Comparison of ENCODE assay signal across 40 mouse cellular contexts in genomic region chr11:70578962-70579361, GRCm38 (mm10). TPM values are rescaled to one million over a fixed set of nuclear protein-coding genes. Genes with fewer than 3 reads are reported as not detected.
A peak's percentile ranks its signal among the peaks of the same experiment; 100 is the strongest.
DNase-seq lines count a peak whose midpoint lies in the region; ATAC-seq and TF ChIP-seq lines count a peak whose summit lies in the region.
"Had no signal": no experiment of that assay in that cellular context is flagged by ENCODE, and none has a peak within 500 bp of the region (broad histone marks: within the 10 kb centered on the region; RNA-seq: fewer than 3 reads in every experiment).

No protein-coding gene starts in this region.

- no peak for TF ChIP-seq POLR2A in myocyte (IDR thresholded peaks at IDR 0.05; ENCODE audit: insufficient read length, low read depth)

- no peak overlapping the region for H3ac ChIP-seq in myocyte (ENCODE audit: control insufficient read depth, insufficient read length)

- TF ChIP-seq EP300 in stomach, postnatal 0 days (optimal IDR thresholded peaks at IDR 0.05) = no peak

- no peak for TF ChIP-seq CTCF in stomach, postnatal 0 days (IDR thresholded peaks at IDR 0.05; ENCODE audit: low read depth)

- no peaks in the 10 kb centered on the region for H3K36me3 ChIP-seq in midbrain, embryonic 11.5 days (ENCODE audit: control insufficient read depth, insufficient read depth, low read length)
- no peaks in the 10 kb centered on the region; the same call in 1 of the 2 replicates for H3K36me3 ChIP-seq in midbrain, embryonic 16.5 days (ENCODE audit: control insufficient read depth, insufficient read depth, low read length)
- H3K36me3 ChIP-seq in myocyte (ENCODE audit: control insufficient read depth, insufficient read depth) = no peaks in the 10 kb centered on the region
- no peaks in the 10 kb centered on the region for H3K36me3 ChIP-seq in stomach, postnatal 0 days (ENCODE audit: control insufficient read depth, insufficient read depth, low read length)
- no peaks in the 10 kb centered on the region for H3K36me3 ChIP-seq in forebrain, embryonic 14.5 days (ENCODE audit: control insufficient read depth, insufficient read depth, low read length)
- H3K36me3 ChIP-seq: hindbrain, embryonic 12.5 days; midbrain, embryonic 10.5 days had no signal

- peaks cover 3% of the 10 kb centered on the region for H3K4me1 ChIP-seq in midbrain, embryonic 11.5 days (ENCODE audit: control insufficient read depth, insufficient read depth, low read length)
- peaks cover 19% of the 10 kb centered on the region for H3K4me1 ChIP-seq in midbrain, embryonic 16.5 days (ENCODE audit: control insufficient read depth, insufficient read depth, low read length)
- peaks cover 7% of the 10 kb centered on the region for H3K4me1 ChIP-seq in stomach, postnatal 0 days (replicated peaks; ENCODE audit: control insufficient read depth, insufficient read depth)
- H3K4me1 ChIP-seq in forebrain, embryonic 14.5 days (ENCODE audit: control insufficient read depth, insufficient read depth, low read length) = peaks cover 11% of the 10 kb centered on the region

- no peak overlapping the region for H3K27ac ChIP-seq in midbrain, embryonic 11.5 days (ENCODE audit: low read depth, low read length)
- no peak overlapping the region for H3K27ac ChIP-seq in midbrain, embryonic 16.5 days (ENCODE audit: low read length)
- peak overlapping the region; percentile 91 for H3K27ac ChIP-seq in stomach, postnatal 0 days (replicated peaks)
- no peak overlapping the region for H3K27ac ChIP-seq in forebrain, embryonic 14.5 days (ENCODE audit: low read depth, low read length)
- H3K27ac ChIP-seq: hindbrain, embryonic 12.5 days; kidney, postnatal 0 days had no signal

- no peaks in the 10 kb centered on the region for H3K27me3 ChIP-seq in midbrain, embryonic 11.5 days (ENCODE audit: control insufficient read depth, insufficient read depth, low read length)
- H3K27me3 ChIP-seq in midbrain, embryonic 16.5 days (ENCODE audit: control insufficient read depth, insufficient read depth, low read depth, low read length) = no peaks in the 10 kb centered on the region
- no peaks in the 10 kb centered on the region for H3K27me3 ChIP-seq in myocyte (ENCODE audit: control insufficient read depth, insufficient read depth, insufficient read length)
- no peaks in the 10 kb centered on the region for H3K27me3 ChIP-seq in stomach, postnatal 0 days (ENCODE audit: control insufficient read depth, insufficient read depth, low read length)
- no peaks in the 10 kb centered on the region for H3K27me3 ChIP-seq in forebrain, embryonic 14.5 days (replicated peaks; ENCODE audit: control insufficient read depth, insufficient read depth, low read length)
- H3K27me3 ChIP-seq: hindbrain, embryonic 12.5 days; liver, embryonic 13.5 days; Patski had no signal

- no peak overlapping the region for H3K9ac ChIP-seq in midbrain, embryonic 11.5 days (ENCODE audit: low read length)
- no peak overlapping the region for H3K9ac ChIP-seq in midbrain, embryonic 16.5 days (ENCODE audit: low read depth, low read length)
- H3K9ac ChIP-seq in stomach, postnatal 0 days (ENCODE audit: low read length) = 0 out of 2 replicates have a peak overlapping the region, but pooled peaks have one; percentile 38
- H3K9ac ChIP-seq in forebrain, embryonic 14.5 days (ENCODE audit: low read length) = no peak overlapping the region
- H3K9ac ChIP-seq: hindbrain, embryonic 12.5 days; liver, embryonic 13.5 days had no signal

- peaks cover 67% of the 10 kb centered on the region for H3K79me2 ChIP-seq in myocyte (ENCODE audit: control insufficient read depth, insufficient read depth)

- no peak overlapping the region for H3K4me3 ChIP-seq in midbrain, embryonic 11.5 days (ENCODE audit: low read depth, low read length)
- H3K4me3 ChIP-seq in midbrain, embryonic 16.5 days (ENCODE audit: low read depth, low read length) = no peak overlapping the region
- H3K4me3 ChIP-seq in myocyte = no peak overlapping the region
- H3K4me3 ChIP-seq in stomach, postnatal 0 days (ENCODE audit: low read depth, low read length) = no peak overlapping the region
- no peak overlapping the region for H3K4me3 ChIP-seq in forebrain, embryonic 14.5 days (ENCODE audit: low read depth, low read length)
- H3K4me3 ChIP-seq: erythroblast, embryonic 14.5 days; hindbrain, embryonic 12.5 days; liver, embryonic 13.5 days; midbrain, embryonic 10.5 days had no signal

- peak; percentile 84 for DNase-seq in heart, adult 11 months
- no peak for DNase-seq in heart, adult 9 months (ENCODE audit: low spot score in 2 of 2)
- DNase-seq in midbrain, embryonic 11.5 days (ENCODE audit: low spot score, missing footprints) = peak; percentile 60
- DNase-seq in stomach, postnatal 0 days (ENCODE audit: low spot score) = no peak
- DNase-seq in urinary bladder, adult 18-20 months (ENCODE audit: low spot score in 2 of 2) = no peak
- DNase-seq in forebrain, embryonic 14.5 days (ENCODE audit: low spot score) = no peak
- DNase-seq: adrenal gland, postnatal 25 days; cerebellum, adult 18-20 months; cerebellum, postnatal 25 days; forebrain, postnatal 0 days; gastrocnemius, postnatal 10 days; heart, postnatal 36 days; kidney, adult 8-10 months; layer of hippocampus, adult 9-11 months; liver, embryonic 13.5 days; lung, adult 18-20 months had no signal

- no peaks in the 10 kb centered on the region for H3K9me3 ChIP-seq in midbrain, embryonic 11.5 days (ENCODE audit: control insufficient read depth, low read length)
- no peaks in the 10 kb centered on the region for H3K9me3 ChIP-seq in midbrain, embryonic 16.5 days (replicated peaks; ENCODE audit: control insufficient read depth, low read length, poor library complexity, severe bottlenecking)
- no peaks in the 10 kb centered on the region for H3K9me3 ChIP-seq in stomach, postnatal 0 days (ENCODE audit: control insufficient read depth, low read length)
- no peaks in the 10 kb centered on the region for H3K9me3 ChIP-seq in forebrain, embryonic 14.5 days (replicated peaks; ENCODE audit: control insufficient read depth, low read length)
- H3K9me3 ChIP-seq: hindbrain, embryonic 12.5 days; liver, embryonic 13.5 days; midbrain, embryonic 10.5 days had no signal

- no peak overlapping the region for H3K4me2 ChIP-seq in midbrain, embryonic 11.5 days
- H3K4me2 ChIP-seq in midbrain, embryonic 16.5 days (ENCODE audit: low read length) = no peak overlapping the region
- H3K4me2 ChIP-seq in myocyte (ENCODE audit: low read depth) = peak overlapping the region; percentile 71
- no peak overlapping the region for H3K4me2 ChIP-seq in stomach, postnatal 0 days (replicated peaks; ENCODE audit: low read depth)
- no peak overlapping the region for H3K4me2 ChIP-seq in forebrain, embryonic 14.5 days (ENCODE audit: low read length)
- H3K4me2 ChIP-seq: heart, embryonic 11.5 days; hindbrain, embryonic 12.5 days; liver, embryonic 13.5 days had no signal

- no peak for ATAC-seq in midbrain, embryonic 11.5 days (ENCODE audit: low FRiP score)
- ATAC-seq in midbrain, embryonic 16.5 days = no peak
- ATAC-seq in stomach, postnatal 0 days (ENCODE audit: low FRiP score, low TSS enrichment) = peak; percentile 35; the same call in 1 of the 2 replicates
- ATAC-seq in forebrain, embryonic 14.5 days = no peak
- ATAC-seq: forebrain, postnatal 0 days; intestine, embryonic 16.5 days; lung, postnatal 0 days; Patski had no signal

- WGBS in midbrain, embryonic 11.5 days = 92% methylated on average over 6 of the region's 6 CpGs
- 91% methylated on average over 6 of the region's 6 CpGs for WGBS in midbrain, embryonic 16.5 days
- WGBS in stomach, postnatal 0 days = 65% methylated on average over 6 of the region's 6 CpGs
- WGBS in forebrain, embryonic 14.5 days = 93% methylated on average over 6 of the region's 6 CpGs

TF ChIP-seq in myocyte, 11 proteins besides CTCF, POLR2A, EP300 and RAD21 (continues in another document):
- TF ChIP-seq REST (IDR thresholded peaks at IDR 0.05; ENCODE audit: insufficient read depth, insufficient read length) (no peak), SRF (IDR thresholded peaks at IDR 0.05; ENCODE audit: control insufficient read depth, insufficient read length, low read depth) (no peak)

RNA-seq across cellular contexts. Expression of gene Mink1, which starts 16.3 kb away (rescaled TPM):
- polyA plus RNA-seq in midbrain, embryonic 11.5 days (2014; fragmentation: Nextera tagmentation; extraction: Ambion mirVana) = 12.3 and 12.9 TPM in 2 replicates
- polyA plus RNA-seq in midbrain, embryonic 16.5 days (2015; fragmentation: Nextera tagmentation; extraction: Ambion mirVana) = 16.7 and 18.2 TPM in 2 replicates
- 34.4 TPM for polyA plus RNA-seq in myocyte (2012; fragmentation: generic; extraction: Trizol)
- polyA plus RNA-seq in stomach, postnatal 0 days (2015; fragmentation: Nextera tagmentation; extraction: Ambion mirVana) = 8.5 and 10.2 TPM in 2 replicates
- polyA plus RNA-seq in forebrain, embryonic 14.5 days (2014; fragmentation: Nextera tagmentation; extraction: Ambion mirVana) = 10.4 and 13.6 TPM in 2 replicates

RNA-seq across cellular contexts. Expression of gene 4930544D05Rik, which starts 36.7 kb away (rescaled TPM):
- not detected in 2 replicates for polyA plus RNA-seq in midbrain, embryonic 11.5 days (2014; fragmentation: Nextera tagmentation; extraction: Ambion mirVana)
- polyA plus RNA-seq in midbrain, embryonic 16.5 days (2015; fragmentation: Nextera tagmentation; extraction: Ambion mirVana) = not detected in 2 replicates
- polyA plus RNA-seq in myocyte (2012; fragmentation: generic; extraction: Trizol) = 0.10 TPM
- not detected in 2 replicates for polyA plus RNA-seq in stomach, postnatal 0 days (2015; fragmentation: Nextera tagmentation; extraction: Ambion mirVana)
- polyA plus RNA-seq in forebrain, embryonic 14.5 days (2014; fragmentation: Nextera tagmentation; extraction: Ambion mirVana) = not detected in 2 replicates
- polyA plus RNA-seq: brain, embryonic 14.5 days; C2C12; embryonic facial prominence, embryonic 11.5 days; erythroblast, embryonic 14.5 days; forebrain, embryonic 11.5 days; forebrain, postnatal 0 days; heart, embryonic 11.5 days; heart, embryonic 16.5 days; hindbrain, embryonic 12.5 days; intestine, embryonic 16.5 days; kidney, postnatal 0 days; large intestine, adult 2 months; limb, embryonic 14.5 days; liver, embryonic 13.5 days; lung, postnatal 0 days; macrophage; midbrain, embryonic 10.5 days; midbrain, postnatal 0 days; neural tube, embryonic 14.5 days; Patski; small intestine, adult 2 months; thymus, postnatal 0 days; urinary bladder, adult 2 months had no signal

RNA-seq across cellular contexts. Expression of gene Pld2, which starts 39.1 kb away (rescaled TPM):
- polyA plus RNA-seq in midbrain, embryonic 11.5 days (2014; fragmentation: Nextera tagmentation; extraction: Ambion mirVana) = 3.5 and 4.0 TPM in 2 replicates
- polyA plus RNA-seq in midbrain, embryonic 16.5 days (2015; fragmentation: Nextera tagmentation; extraction: Ambion mirVana) = 17.9 and 19.6 TPM in 2 replicates
- polyA plus RNA-seq in myocyte (2012; fragmentation: generic; extraction: Trizol) = 10.2 TPM
- 16.2 and 17.7 TPM in 2 replicates for polyA plus RNA-seq in stomach, postnatal 0 days (2015; fragmentation: Nextera tagmentation; extraction: Ambion mirVana)
- polyA plus RNA-seq in forebrain, embryonic 14.5 days (2014; fragmentation: Nextera tagmentation; extraction: Ambion mirVana) = 4.8 and 5.8 TPM in 2 replicates

RNA-seq across cellular contexts. Expression of gene Chrne, which starts 40.1 kb away (rescaled TPM):
- polyA plus RNA-seq in midbrain, embryonic 11.5 days (2014; fragmentation: Nextera tagmentation; extraction: Ambion mirVana) = not detected in 2 replicates
- polyA plus RNA-seq in midbrain, embryonic 16.5 days (2015; fragmentation: Nextera tagmentation; extraction: Ambion mirVana) = not detected in 2 replicates
- polyA plus RNA-seq in myocyte (2012; fragmentation: generic; extraction: Trizol) = 5.3 TPM
- not detected in 2 replicates for polyA plus RNA-seq in stomach, postnatal 0 days (2015; fragmentation: Nextera tagmentation; extraction: Ambion mirVana)
- not detected in 2 replicates for polyA plus RNA-seq in forebrain, embryonic 14.5 days (2014; fragmentation: Nextera tagmentation; extraction: Ambion mirVana)
- polyA plus RNA-seq: embryonic facial prominence, embryonic 11.5 days; forebrain, embryonic 11.5 days; heart, embryonic 11.5 days; heart, embryonic 16.5 days; hindbrain, embryonic 12.5 days; intestine, embryonic 16.5 days; liver, embryonic 13.5 days; lung, postnatal 0 days; macrophage; midbrain, embryonic 10.5 days; neural tube, embryonic 14.5 days; Patski had no signal

RNA-seq across cellular contexts. Expression of gene Gm40193, which starts 46.2 kb away (rescaled TPM):
- polyA plus RNA-seq in midbrain, embryonic 11.5 days (2014; fragmentation: Nextera tagmentation; extraction: Ambion mirVana) = not detected in 2 replicates
- not detected in 2 replicates for polyA plus RNA-seq in midbrain, embryonic 16.5 days (2015; fragmentation: Nextera tagmentation; extraction: Ambion mirVana)
- not detected for polyA plus RNA-seq in myocyte (2012; fragmentation: generic; extraction: Trizol)
- not detected in 2 replicates for polyA plus RNA-seq in stomach, postnatal 0 days (2015; fragmentation: Nextera tagmentation; extraction: Ambion mirVana)
- not detected in 2 replicates for polyA plus RNA-seq in forebrain, embryonic 14.5 days (2014; fragmentation: Nextera tagmentation; extraction: Ambion mirVana)
- polyA plus RNA-seq: brain, embryonic 14.5 days; C2C12; embryonic facial prominence, embryonic 11.5 days; erythroblast, embryonic 14.5 days; forebrain, embryonic 11.5 days; forebrain, postnatal 0 days; heart, embryonic 11.5 days; heart, embryonic 16.5 days; hindbrain, embryonic 12.5 days; intestine, embryonic 16.5 days; kidney, postnatal 0 days; large intestine, adult 2 months; liver, embryonic 13.5 days; lung, postnatal 0 days; macrophage; midbrain, embryonic 10.5 days; midbrain, postnatal 0 days; neural tube, embryonic 14.5 days; Patski; small intestine, adult 2 months; testis, adult 2 months; thymus, postnatal 0 days; urinary bladder, adult 2 months had no signal

Comparison
In these comparisons a context has a peak if more than half of its experiments do, and no peak if none do; other contexts are left out.
1. DNase-seq: peak in heart, adult 11 months (single experiment) and midbrain, embryonic 11.5 days (single experiment); none in heart, adult 9 months (0 of 2), stomach, postnatal 0 days (single experiment), urinary bladder, adult 18-20 months (0 of 2) and forebrain, embryonic 14.5 days (single experiment).